In the genomic region with DNA sequence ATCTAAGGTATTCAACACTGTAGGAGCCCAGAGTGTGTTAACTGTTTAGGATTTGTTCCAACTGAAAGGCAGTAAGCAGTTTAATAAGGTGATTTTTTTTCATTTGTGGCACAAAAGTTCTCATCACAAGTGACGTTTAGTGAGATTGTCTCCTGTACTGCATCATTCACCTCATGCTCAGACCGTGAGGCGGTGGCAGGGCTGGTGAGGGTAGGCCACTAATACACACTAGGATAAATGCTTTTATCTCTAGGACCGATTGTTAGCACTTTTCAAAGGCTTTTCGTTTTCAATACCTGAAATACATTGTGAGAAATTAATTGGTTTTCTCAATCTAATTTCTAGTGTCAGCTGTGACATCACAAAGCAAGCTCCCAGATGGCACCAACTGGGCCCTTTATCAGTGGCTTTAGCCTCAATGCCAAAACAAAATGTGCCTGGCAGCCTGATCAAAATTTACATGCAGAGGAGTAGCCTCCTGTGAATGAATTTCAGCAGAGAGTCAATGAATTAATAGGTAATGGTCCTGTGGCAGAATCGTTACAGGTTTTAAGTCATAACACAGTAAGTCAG, we compare ENCODE assay signal across 10 mouse cellular contexts.
DNase-seq lines count a peak whose midpoint lies in the region; ATAC-seq lines count a peak whose summit lies in the region.
"Had no signal": no experiment of that assay in that cellular context is flagged by ENCODE, and none has a peak within 500 bp of the region (broad histone marks: within the 10 kb centered on the region; RNA-seq: fewer than 3 reads in every experiment).

No protein-coding gene starts in this region.

- H3K27me3 ChIP-seq in forebrain, embryonic 15.5 days = no peaks in the 10 kb centered on the region
- H3K27me3 ChIP-seq in midbrain, embryonic 11.5 days (ENCODE audit: control insufficient read depth, insufficient read depth, low read length) = no peaks in the 10 kb centered on the region

- H3K4me2 ChIP-seq in forebrain, embryonic 15.5 days (replicated peaks) = no peak overlapping the region
- H3K4me2 ChIP-seq in midbrain, embryonic 11.5 days = no peak overlapping the region

- intact Hi-C loops in left cerebral cortex, postnatal 4 days (cut with DNase I) = loop anchor here (10.0 kb wide), 1 partner anchor 85 kb away; a partner anchor contains a TSS

- H3K4me3 ChIP-seq in forebrain, embryonic 15.5 days = no peak overlapping the region
- H3K4me3 ChIP-seq in midbrain, embryonic 11.5 days (ENCODE audit: low read depth, low read length) = no peak overlapping the region

- H3K9me3 ChIP-seq in forebrain, embryonic 15.5 days = no peaks in the 10 kb centered on the region
- H3K9me3 ChIP-seq in midbrain, embryonic 11.5 days (ENCODE audit: control insufficient read depth, low read length) = no peaks in the 10 kb centered on the region

- no peaks in the 10 kb centered on the region for H3K36me3 ChIP-seq in forebrain, embryonic 15.5 days
- no peaks in the 10 kb centered on the region for H3K36me3 ChIP-seq in midbrain, embryonic 11.5 days (ENCODE audit: control insufficient read depth, insufficient read depth, low read length)

- H3K9ac ChIP-seq in forebrain, embryonic 15.5 days (replicated peaks) = no peak overlapping the region
- no peak overlapping the region for H3K9ac ChIP-seq in midbrain, embryonic 11.5 days (ENCODE audit: low read length)

- H3K4me1 ChIP-seq in forebrain, embryonic 15.5 days = peaks cover 20% of the 10 kb centered on the region
- peaks cover 3% of the 10 kb centered on the region; the same call in 1 of the 2 replicates for H3K4me1 ChIP-seq in midbrain, embryonic 11.5 days (ENCODE audit: control insufficient read depth, insufficient read depth, low read length)

- peak; percentile 53 for DNase-seq in left cerebral cortex, postnatal 4 days
- DNase-seq in left cerebral cortex, adult 11 months (ENCODE audit: low spot score) = no peak
- DNase-seq in midbrain, embryonic 11.5 days (ENCODE audit: low spot score, missing footprints) = peak; percentile 85
- DNase-seq in retina, postnatal 1 day = peak; percentile 24
- DNase-seq in heart, adult 9 months (ENCODE audit: low spot score in 2 of 2) = no peak
- DNase-seq in heart, adult 11 months = no peak
- DNase-seq in layer of hippocampus, postnatal 36 days = no peak
- DNase-seq: gastrocnemius, postnatal 36 days; kidney, adult 11 months had no signal

- peak; percentile 83 for ATAC-seq in forebrain, embryonic 15.5 days (replicated peaks)
- ATAC-seq in midbrain, embryonic 11.5 days (ENCODE audit: low FRiP score) = peak; percentile 73; the same call in 1 of the 2 replicates

- 9% methylated on average over 6 of the region's 6 CpGs for WGBS in forebrain, embryonic 15.5 days
- WGBS in midbrain, embryonic 11.5 days = 64% methylated on average over 6 of the region's 6 CpGs

- H3K27ac ChIP-seq in forebrain, embryonic 15.5 days (replicated peaks) = peak overlapping the region; percentile 89
- no peak overlapping the region; the same call in 1 of the 2 replicates for H3K27ac ChIP-seq in midbrain, embryonic 11.5 days (ENCODE audit: low read depth, low read length)

Comparison
In these comparisons a context has a peak if more than half of its experiments do, and no peak if none do; other contexts are left out.
1. DNase-seq: peak in left cerebral cortex, postnatal 4 days (single experiment), midbrain, embryonic 11.5 days (single experiment) and retina, postnatal 1 day (single experiment); none in left cerebral cortex, adult 11 months (single experiment), heart, adult 9 months (0 of 2), heart, adult 11 months (single experiment) and layer of hippocampus, postnatal 36 days (0 of 2).